Mouse (Mus musculus): ENCODE results near the gene Gatm. TPM values are rescaled to one million over a fixed set of nuclear protein-coding genes. Genes with fewer than 3 reads are reported as not detected.

The Gatm gene
- total RNA-seq (2014; rRNA removed), result 42.7 and 44.0 TPM in 2 replicates
- polyA plus RNA-seq (2015; fragmentation: Nextera tagmentation; extraction: Ambion mirVana), result 72.9 and 78.1 TPM in 2 replicates

DNA sequence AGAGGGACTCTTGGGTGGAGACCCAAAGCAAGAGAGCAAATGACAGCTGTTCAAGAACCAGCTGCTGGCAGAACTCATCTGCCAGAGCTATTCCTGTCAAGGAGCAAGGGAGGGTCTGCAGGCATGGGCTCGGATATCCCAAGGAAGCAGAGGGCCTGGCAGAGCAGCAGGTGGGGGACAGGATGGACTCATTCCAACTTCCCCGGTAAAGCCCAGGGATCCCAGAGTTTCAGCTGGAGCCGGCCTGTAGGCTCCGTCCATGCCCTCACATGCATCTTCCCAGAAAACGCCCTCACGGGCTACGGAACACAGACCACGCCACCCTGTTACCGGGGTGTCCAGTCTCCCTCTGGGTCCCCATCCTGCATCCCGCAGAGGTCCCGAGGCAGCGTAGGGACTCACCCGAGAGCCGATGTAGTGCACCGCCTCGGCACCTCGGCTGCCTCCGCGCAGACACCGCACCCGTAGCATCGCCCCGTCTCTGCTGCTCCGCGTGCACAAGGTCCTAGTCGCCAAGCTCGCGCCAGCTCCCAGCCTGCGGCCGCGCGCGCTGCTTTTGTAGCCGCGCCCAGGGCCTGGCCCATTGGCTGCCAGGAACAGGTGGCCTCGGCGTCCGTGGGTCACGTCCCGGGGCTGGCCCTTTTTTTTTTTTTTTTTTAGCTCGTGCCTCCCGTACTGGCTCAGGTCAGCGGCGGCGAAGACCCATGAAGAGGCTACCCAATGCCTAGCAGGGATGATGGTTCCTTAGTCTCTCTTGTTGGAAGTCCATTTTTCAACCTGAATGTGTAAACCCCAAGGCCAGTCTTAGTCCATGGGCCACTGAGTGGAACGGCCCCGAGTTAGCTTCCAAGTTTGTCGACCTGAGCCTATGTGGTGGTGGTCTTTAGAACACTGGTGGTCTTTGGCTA is at the start of gene Gatm:
Gatm (minus strand) TSS at position 558 of the 908 bp plus-strand sequence.
- H3K4me2 ChIP-seq (ENCODE audit: low read depth, low read length), result peak within 1 kb of the TSS; percentile 78
- DNase-seq (ENCODE audit: low spot score), result peak; percentile 93
- H3K36me3 ChIP-seq (ENCODE audit: insufficient read depth, low read length), result no peaks in the 10 kb centered on the region
- no peaks in the 10 kb centered on the region for H3K9me3 ChIP-seq (ENCODE audit: low read length)
- WGBS, result 2% methylated on average over 48 of the region's 48 CpGs
- peak within 1 kb of the TSS; percentile 71 for H3K9ac ChIP-seq (replicated peaks; ENCODE audit: low read length)
- ATAC-seq, result peak; percentile 99
- no peaks in the 10 kb centered on the region for H3K27me3 ChIP-seq (ENCODE audit: insufficient read depth, low read length)
- H3K4me1 ChIP-seq (ENCODE audit: insufficient read depth, low read length), result no peaks in the 10 kb centered on the region
- no peak for TF ChIP-seq CTCF (IDR thresholded peaks at IDR 0.05; ENCODE audit: low read depth)
- H3K27ac ChIP-seq, result peak within 1 kb of the TSS; percentile 74
- H3K4me3 ChIP-seq (ENCODE audit: low read length), result peak within 1 kb of the TSS; percentile 73

- ATAC-seq (no peak), DNase-seq (ENCODE audit: low spot score) (no peak)
- H3K4me1 ChIP-seq (ENCODE audit: insufficient read depth, low read length), result no peaks in the 10 kb centered on the region
- WGBS, result 90% methylated on average over 7 of the region's 7 CpGs
- H3K4me3 ChIP-seq (ENCODE audit: low read length), result no peak overlapping the region
- no peak overlapping the region for H3K4me2 ChIP-seq (ENCODE audit: low read depth, low read length)
- no peak overlapping the region for H3K27ac ChIP-seq
- H3K36me3 ChIP-seq (ENCODE audit: insufficient read depth, low read length), result no peaks in the 10 kb centered on the region
- no peak overlapping the region for H3K9ac ChIP-seq (replicated peaks; ENCODE audit: low read length)
- no peaks in the 10 kb centered on the region for H3K9me3 ChIP-seq (ENCODE audit: low read length)
- TF ChIP-seq CTCF (IDR thresholded peaks at IDR 0.05; ENCODE audit: low read depth), result no peak
- H3K27me3 ChIP-seq (ENCODE audit: insufficient read depth, low read length), result no peaks in the 10 kb centered on the region
These were observed 48.7 kb upstream of the Gatm start for GRCm38 (mm10) chr2:122659825-122660224.

- Histone ChIP-seq H3K9me3 (ENCODE audit: low read length) (no peaks in the 10 kb centered on the region), H3K9ac (replicated peaks; ENCODE audit: low read length) (no peak overlapping the region), H3K4me2 (ENCODE audit: low read depth, low read length) (no peak overlapping the region), H3K4me3 (ENCODE audit: low read length) (no peak overlapping the region), H3K36me3 (ENCODE audit: insufficient read depth, low read length) (no peaks in the 10 kb centered on the region), H3K27me3 (ENCODE audit: insufficient read depth, low read length) (no peaks in the 10 kb centered on the region), H3K27ac (no peak overlapping the region), H3K4me1 (ENCODE audit: insufficient read depth, low read length) (no peaks in the 10 kb centered on the region)
- TF ChIP-seq CTCF (IDR thresholded peaks at IDR 0.05; ENCODE audit: low read depth), result no peak
- no peak for DNase-seq (ENCODE audit: low spot score)
- WGBS, result 89% methylated on average over 11 of the region's 11 CpGs
- ATAC-seq, result no peak
These were observed 46.8 kb upstream of the Gatm start for GRCm38 (mm10) chr2:122657707-122658524.

DNA sequence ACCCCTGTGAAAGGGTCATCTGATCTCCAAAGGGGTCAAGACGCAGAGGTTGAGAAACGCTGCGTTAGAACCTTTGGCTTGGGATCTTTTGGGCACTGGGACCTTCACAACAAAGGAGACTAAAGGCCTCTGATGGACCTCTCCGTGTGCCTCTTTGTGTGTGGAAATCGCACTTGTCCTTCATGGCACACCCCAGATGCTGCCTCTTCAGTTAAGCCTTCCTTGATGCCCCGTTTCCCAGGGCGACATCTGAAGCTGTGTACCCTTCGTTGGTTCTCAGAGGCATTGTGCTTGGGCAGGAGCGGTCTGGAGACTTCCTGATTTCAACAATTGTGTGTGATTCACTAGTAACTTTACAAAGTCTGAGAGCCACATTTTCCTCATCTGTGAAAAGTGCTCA is 45.7 kb upstream of the Gatm start:
- no peak for ATAC-seq
- TF ChIP-seq CTCF (IDR thresholded peaks at IDR 0.05; ENCODE audit: low read depth), result no peak
- Histone ChIP-seq H3K27me3 (ENCODE audit: insufficient read depth, low read length) (no peaks in the 10 kb centered on the region), H3K27ac (no peak overlapping the region), H3K4me2 (ENCODE audit: low read depth, low read length) (no peak overlapping the region), H3K9me3 (ENCODE audit: low read length) (no peaks in the 10 kb centered on the region), H3K4me3 (ENCODE audit: low read length) (no peak overlapping the region), H3K4me1 (ENCODE audit: insufficient read depth, low read length) (no peaks in the 10 kb centered on the region), H3K9ac (replicated peaks; ENCODE audit: low read length) (no peak overlapping the region), H3K36me3 (ENCODE audit: insufficient read depth, low read length) (no peaks in the 10 kb centered on the region)
- 62% methylated on average over 9 of the region's 9 CpGs for WGBS
- DNase-seq (ENCODE audit: low spot score), result no peak

DNA sequence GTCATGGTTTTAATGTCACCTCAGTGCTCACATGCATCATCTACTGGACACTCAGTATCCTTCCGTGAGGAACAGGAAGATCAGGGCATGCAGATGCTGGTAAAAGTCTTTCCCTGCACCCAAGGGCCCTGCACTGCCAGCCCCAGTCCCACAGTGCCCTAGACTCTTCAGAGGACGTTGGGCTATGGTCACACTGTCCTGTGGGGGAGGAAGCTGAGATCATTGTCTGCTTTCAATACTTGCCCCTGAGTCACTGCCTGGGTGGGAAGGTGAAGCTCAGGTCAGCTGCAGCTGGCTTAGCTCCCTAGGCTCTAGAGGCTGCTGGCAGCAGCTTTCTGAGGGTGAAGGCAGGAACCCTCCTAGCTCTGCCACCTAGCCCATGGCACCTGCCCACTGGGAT is 44.9 kb upstream of the Gatm start:
- no peak for TF ChIP-seq CTCF (IDR thresholded peaks at IDR 0.05; ENCODE audit: low read depth)
- H3K4me2 ChIP-seq (ENCODE audit: low read depth, low read length), result no peak overlapping the region
- 61% methylated on average over 2 of the region's 2 CpGs for WGBS

GRCm38 (mm10) chr2:122652096-122653084 is 41.3 kb upstream of the Gatm start:
- 69% methylated on average over 17 of the region's 17 CpGs for WGBS
- no peak for TF ChIP-seq CTCF (IDR thresholded peaks at IDR 0.05; ENCODE audit: low read depth)
- ATAC-seq (no peak), DNase-seq (ENCODE audit: low spot score) (no peak)
- Histone ChIP-seq H3K9ac (replicated peaks; ENCODE audit: low read length) (no peak overlapping the region), H3K9me3 (ENCODE audit: low read length) (no peaks in the 10 kb centered on the region), H3K27me3 (ENCODE audit: insufficient read depth, low read length) (no peaks in the 10 kb centered on the region), H3K36me3 (ENCODE audit: insufficient read depth, low read length) (no peaks in the 10 kb centered on the region), H3K4me2 (ENCODE audit: low read depth, low read length) (no peak overlapping the region), H3K27ac (no peak overlapping the region), H3K4me3 (ENCODE audit: low read length) (no peak overlapping the region), H3K4me1 (ENCODE audit: insufficient read depth, low read length) (no peaks in the 10 kb centered on the region)

More for the DNA sequence above, 44.9 kb upstream of the Gatm start:
- Histone ChIP-seq H3K36me3 (ENCODE audit: insufficient read depth, low read length) (no peaks in the 10 kb centered on the region), H3K9me3 (ENCODE audit: low read length) (no peaks in the 10 kb centered on the region), H3K4me1 (ENCODE audit: insufficient read depth, low read length) (no peaks in the 10 kb centered on the region), H3K27ac (no peak overlapping the region), H3K27me3 (ENCODE audit: insufficient read depth, low read length) (no peaks in the 10 kb centered on the region), H3K4me3 (ENCODE audit: low read length) (no peak overlapping the region), H3K9ac (replicated peaks; ENCODE audit: low read length) (no peak overlapping the region)
- ATAC-seq, result no peak
- DNase-seq (ENCODE audit: low spot score), result no peak
